Mouse (Mus musculus) midbrain, embryonic 11.5 days (tissue): ENCODE data around the gene Serhl. TPM values are rescaled to one million over a fixed set of nuclear protein-coding genes. Genes with fewer than 3 reads are reported as not detected.
"Not testable (repeated sequence)": the region's sequence is repeated elsewhere in the genome, so short reads cannot be mapped to it uniquely, and the experiment has no call there.

ENCODE experiments used
- ATAC-seq: fragments of 200-750 bp; cut with Nextera tagmentation; 2 replicates; pipeline ENCODE4 v1.8.0; 2017; ENCODE audit warnings: moderate TSS enrichment, moderate library complexity; ENCODE audit not compliant: low FRiP score
- DNase-seq: peaks from one replicate; pipeline ENCODE4 v3.0.0; 2015; ENCODE audit warnings: low spot score; ENCODE audit errors: missing footprints
- H3K27ac ChIP-seq: fragments of 300-500 bp; sonication (generic); 2 replicates; pipeline ENCODE4 v1.5.1; 2014; ENCODE audit warnings: low read depth, low read length
- H3K27me3 ChIP-seq: fragments of 300-500 bp; sonication (generic); 2 replicates; pipeline ENCODE4 v1.6.1; 2014; ENCODE audit warnings: mild to moderate bottlenecking, low read length, moderate library complexity, mixed read lengths; ENCODE audit not compliant: control insufficient read depth, insufficient read depth
- H3K36me3 ChIP-seq: fragments of 300-500 bp; sonication (generic); 2 replicates; pipeline ENCODE4 v1.6.1; 2014; ENCODE audit warnings: mild to moderate bottlenecking, low read length, moderate library complexity, mixed read lengths; ENCODE audit not compliant: control insufficient read depth, insufficient read depth
- H3K4me1 ChIP-seq: fragments of 300-500 bp; sonication (generic); 2 replicates; pipeline ENCODE4 v1.6.1; 2014; ENCODE audit warnings: low read length; ENCODE audit not compliant: control insufficient read depth, insufficient read depth
- H3K4me2 ChIP-seq: fragments of 300-500 bp; sonication (generic); 2 replicates; pipeline ENCODE4 v1.6.1; 2014; ENCODE audit warnings: mild to moderate bottlenecking, moderate library complexity
- H3K4me3 ChIP-seq: fragments of 300-500 bp; sonication (generic); 2 replicates; pipeline ENCODE4 v1.5.1; 2014; ENCODE audit warnings: low read depth, low read length
- H3K9ac ChIP-seq: fragments of 300-500 bp; sonication (generic); 2 replicates; pipeline ENCODE4 v1.6.1; 2014; ENCODE audit warnings: low read length
- H3K9me3 ChIP-seq: fragments of 300-500 bp; sonication (generic); 2 replicates; pipeline ENCODE4 v1.6.1; 2016; ENCODE audit warnings: low read length; ENCODE audit not compliant: control insufficient read depth
- WGBS: fragments of 180-500 bp; shearing (Covaris S2); extraction: QIAGEN DNeasy Blood & Tissue Kit; methylation state at CpG from one replicate; pipeline ENCODE4 v1.1.7; 2014; 5-methylcytosine and 5-hydroxymethylcytosine counted together
- polyA plus RNA-seq: library from polyadenylated mRNA; unstranded; fragments of >200 nt; fragmentation: Nextera tagmentation; extraction: Ambion mirVana; gene quantifications from 2 replicates; pipeline ENCODE4 v1.2.1, GENCODE M21; 2014

The Serhl gene
- polyA plus RNA-seq: 46.9 and 47.0 TPM in 2 replicates

- no peaks in the 10 kb centered on the region for H3K9me3 ChIP-seq
- peak within 1 kb of the TSS; percentile 38 for H3K9ac ChIP-seq
- no peak within 1 kb of the TSS for H3K4me3 ChIP-seq
- ATAC-seq: no peak
- peaks cover 9% of the 10 kb centered on the region for H3K4me1 ChIP-seq
- peaks cover 9% of the 10 kb centered on the region for H3K27me3 ChIP-seq
- WGBS: 18% methylated on average over 7 of the region's 7 CpGs
- no peaks in the 10 kb centered on the region for H3K36me3 ChIP-seq
- peak within 1 kb of the TSS; percentile 29 for H3K4me2 ChIP-seq
- H3K27ac ChIP-seq: no peak within 1 kb of the TSS
- no peak for DNase-seq
These were observed at the start of gene Serhl for GRCm38 (mm10) chr15:83089429-83089605. Serhl (plus strand) TSS chr15:83089506.

DNA sequence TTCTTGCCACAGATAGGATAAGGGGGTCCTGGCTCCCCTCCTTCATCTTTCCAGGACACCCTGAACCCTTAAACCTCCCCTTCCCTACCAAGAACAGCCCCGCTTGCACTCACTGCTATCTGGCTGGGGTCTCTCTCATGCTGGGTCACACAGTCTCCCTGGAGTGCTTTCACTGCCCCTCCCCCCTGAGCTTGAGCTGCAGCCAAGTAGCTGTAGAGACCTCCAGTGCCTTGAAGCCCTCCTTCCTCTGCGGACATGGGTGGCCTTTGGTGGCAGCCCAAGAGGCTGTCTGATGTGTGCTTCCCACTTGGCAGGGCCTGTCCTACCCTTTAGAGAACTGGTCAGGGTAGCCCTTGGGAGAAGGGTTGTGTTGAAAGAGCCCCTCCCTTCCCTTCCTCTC lies 49.1 kb upstream of the Serhl start:
- H3K9ac ChIP-seq: no peak overlapping the region
- H3K36me3 ChIP-seq: no peaks in the 10 kb centered on the region
- 33% methylated on average over 2 of the region's 2 CpGs for WGBS
- peaks cover 6% of the 10 kb centered on the region; the same call in 1 of the 2 replicates for H3K27me3 ChIP-seq
- no peak overlapping the region for H3K4me2 ChIP-seq
- no peaks in the 10 kb centered on the region for H3K9me3 ChIP-seq
- ATAC-seq: no peak
- H3K27ac ChIP-seq: no peak overlapping the region
- DNase-seq: no peak
- no peak overlapping the region for H3K4me3 ChIP-seq
- peaks cover 14% of the 10 kb centered on the region for H3K4me1 ChIP-seq

DNA sequence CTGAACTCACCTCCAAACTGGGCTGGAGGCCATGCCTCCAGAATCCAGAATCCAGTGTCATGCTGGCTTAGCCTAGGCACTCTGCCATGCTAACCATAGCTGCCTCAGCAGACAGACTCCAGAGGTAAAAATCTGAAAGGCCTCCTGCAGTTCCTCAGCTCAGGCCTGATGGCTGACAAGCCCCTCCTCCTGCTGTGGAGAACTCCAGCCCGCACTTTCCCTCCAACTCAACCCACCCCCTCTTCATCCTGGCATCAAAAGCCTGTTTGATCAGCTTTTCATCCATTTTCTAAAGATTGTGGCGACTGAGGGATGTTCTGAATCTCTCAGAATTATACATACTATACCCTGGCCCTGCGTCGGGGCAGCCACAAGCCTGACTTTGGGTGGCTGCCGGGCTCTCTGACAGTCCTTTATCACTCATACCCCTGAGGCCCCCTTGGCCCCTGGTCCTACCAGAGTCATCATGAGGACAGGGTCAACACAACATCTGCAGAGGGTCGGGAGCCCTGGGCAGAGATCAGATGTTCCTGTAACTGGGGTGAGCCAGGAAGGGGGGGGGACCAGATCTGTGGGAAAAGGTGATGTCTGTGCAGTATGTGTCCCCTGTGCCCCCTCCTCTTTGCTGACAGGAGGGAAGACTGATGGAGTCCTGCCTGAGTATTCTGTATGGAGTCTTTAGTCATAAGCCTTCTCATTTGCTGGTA lies 46.5 kb upstream of the Serhl start:
- peak overlapping the region; percentile 41 for H3K27ac ChIP-seq
- H3K4me3 ChIP-seq: no peak overlapping the region
- ATAC-seq: peak; percentile 71
- no peaks in the 10 kb centered on the region for H3K36me3 ChIP-seq
- H3K27me3 ChIP-seq: no peaks in the 10 kb centered on the region
- peak overlapping the region; percentile 46 for H3K9ac ChIP-seq
- H3K9me3 ChIP-seq: peaks cover 3% of the 10 kb centered on the region; the same call in 1 of the 2 replicates
- WGBS: 5% methylated on average over 6 of the region's 6 CpGs
- H3K4me1 ChIP-seq: peaks cover 14% of the 10 kb centered on the region
- peak overlapping the region; percentile 37 for H3K4me2 ChIP-seq
- DNase-seq: peak; percentile 93

DNA sequence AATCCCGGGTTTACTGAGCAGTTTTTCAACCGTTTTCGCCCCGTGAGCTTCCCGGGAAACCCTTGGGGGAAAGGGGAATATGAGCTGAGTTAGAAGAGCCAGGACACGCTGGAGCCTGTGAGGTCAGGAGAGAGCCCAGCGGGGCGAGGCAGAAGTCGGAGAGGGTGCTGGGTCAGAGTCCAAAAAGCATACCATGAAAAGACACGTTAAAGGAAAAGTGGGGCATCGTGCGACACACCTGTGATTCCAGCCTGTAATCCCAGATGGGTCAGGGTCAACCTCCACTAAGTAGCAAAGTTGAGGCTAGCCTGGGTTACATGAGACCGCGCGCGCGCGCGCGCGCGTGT lies 46.0 kb upstream of the Serhl start:
- Histone ChIP-seq H3K4me3 (no peak overlapping the region), H3K9me3 (peaks cover 3% of the 10 kb centered on the region; the same call in 1 of the 2 replicates), H3K27ac (peak overlapping the region; percentile 41), H3K4me2 (no peak overlapping the region; the same call in 1 of the 2 replicates), H3K4me1 (peaks cover 14% of the 10 kb centered on the region), H3K27me3 (no peaks in the 10 kb centered on the region), H3K9ac (peak overlapping the region; percentile 46), H3K36me3 (no peaks in the 10 kb centered on the region)
- ATAC-seq: no peak
- DNase-seq: no peak
- WGBS: 67% methylated on average over 22 of the region's 22 CpGs

- not testable (repeated sequence) for H3K27me3 ChIP-seq, H3K9ac ChIP-seq, H3K36me3 ChIP-seq, H3K4me3 ChIP-seq, H3K9me3 ChIP-seq, H3K27ac ChIP-seq, DNase-seq, H3K4me2 ChIP-seq, ATAC-seq
- WGBS: 87% methylated on average over 5 of the region's 5 CpGs
- peaks cover 14% of the 10 kb centered on the region for H3K4me1 ChIP-seq
These were observed 43.7 kb upstream of the Serhl start for GRCm38 (mm10) chr15:83045565-83045964.

DNA sequence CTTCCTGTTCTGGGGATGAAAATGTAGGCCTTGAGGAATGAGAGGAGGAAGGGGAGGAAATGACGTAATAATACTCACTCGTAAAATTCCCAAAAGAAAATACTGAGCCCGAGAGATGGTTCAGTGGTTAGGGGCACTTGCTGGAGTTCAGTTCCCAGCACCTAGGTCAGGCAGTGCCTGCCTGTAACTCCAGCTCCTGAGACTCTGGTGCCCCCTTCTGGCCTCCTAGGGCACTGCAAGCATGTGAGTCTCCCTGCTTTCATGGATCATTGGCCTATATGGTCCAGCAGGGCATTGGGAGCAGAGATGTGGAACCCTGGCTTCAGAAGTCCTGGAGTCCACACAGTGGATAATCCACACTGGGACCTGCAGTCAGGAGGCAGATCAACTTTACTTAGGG lies 43.0 kb upstream of the Serhl start:
- Histone ChIP-seq H3K4me3 (no peak overlapping the region), H3K27me3 (no peaks in the 10 kb centered on the region), H3K9me3 (peaks cover 3% of the 10 kb centered on the region; the same call in 1 of the 2 replicates), H3K27ac (no peak overlapping the region), H3K9ac (no peak overlapping the region), H3K36me3 (no peaks in the 10 kb centered on the region), H3K4me1 (peaks cover 14% of the 10 kb centered on the region), H3K4me2 (no peak overlapping the region)
- DNase-seq: no peak
- WGBS: 95% methylated on average over 3 of the region's 3 CpGs
- no peak for ATAC-seq

DNA sequence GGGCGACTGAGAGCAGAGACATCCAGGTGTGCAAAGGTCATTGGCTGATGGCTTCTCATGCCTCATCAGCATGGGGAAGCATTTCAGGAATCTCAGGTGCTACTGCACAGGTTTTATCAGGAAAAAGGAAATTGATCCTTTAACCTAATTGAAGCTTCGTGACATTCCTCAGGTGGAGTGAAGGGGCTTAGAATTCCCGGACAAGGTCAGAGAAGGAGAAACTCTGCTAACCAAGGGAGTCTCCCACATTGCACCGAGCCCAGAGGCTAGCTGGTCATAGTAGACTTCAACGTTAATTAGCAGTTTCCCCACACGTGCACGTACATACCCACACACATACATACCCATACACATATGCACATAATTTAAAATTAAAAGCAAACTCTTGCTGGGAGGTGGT lies 42.6 kb upstream of the Serhl start:
- Histone ChIP-seq H3K4me3 (no peak overlapping the region), H3K36me3 (no peaks in the 10 kb centered on the region), H3K27me3 (no peaks in the 10 kb centered on the region), H3K4me1 (peaks cover 14% of the 10 kb centered on the region), H3K4me2 (no peak overlapping the region), H3K9ac (no peak overlapping the region), H3K9me3 (peaks cover 3% of the 10 kb centered on the region; the same call in 1 of the 2 replicates), H3K27ac (no peak overlapping the region)
- no peak for ATAC-seq
- DNase-seq: no peak
- 89% methylated on average over 7 of the region's 7 CpGs for WGBS

DNA sequence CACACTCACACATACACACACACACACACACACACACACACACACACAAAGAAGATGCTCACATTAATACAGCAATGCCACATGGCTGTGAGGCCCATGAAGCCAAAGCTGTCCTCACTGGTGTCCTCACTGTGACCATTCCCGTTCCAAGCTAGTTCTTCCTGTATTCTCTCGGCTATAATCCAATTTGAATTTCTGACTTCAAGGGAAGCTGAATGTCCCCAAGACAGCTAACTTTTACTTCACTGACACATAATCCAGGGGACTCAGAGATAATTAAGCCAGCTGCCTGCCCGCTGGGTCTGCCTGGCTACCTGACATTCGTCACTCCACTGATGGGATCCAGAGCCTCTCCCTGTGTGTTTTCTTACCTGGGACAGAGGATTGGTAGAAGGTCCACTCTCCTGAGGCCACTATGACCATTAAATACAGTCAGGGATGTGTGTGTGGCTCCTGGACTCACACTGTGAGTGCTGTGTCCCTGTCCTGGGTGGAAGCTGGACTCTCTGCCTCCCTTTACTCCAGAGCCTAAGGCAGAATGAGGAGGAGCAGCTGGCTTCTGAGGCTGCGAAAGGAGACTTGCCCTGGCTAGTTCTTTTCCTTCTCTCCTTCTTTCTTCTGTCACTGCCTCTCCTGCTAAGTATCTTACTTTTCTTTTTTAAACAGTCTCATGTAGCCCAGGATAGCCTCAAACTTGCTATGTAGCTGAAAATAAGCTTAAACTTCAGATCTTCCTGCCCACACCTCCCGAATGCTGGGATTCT lies 36.8 kb upstream of the Serhl start:
- Histone ChIP-seq H3K27me3 (no peaks in the 10 kb centered on the region), H3K4me2 (no peak overlapping the region), H3K9me3 (no peaks in the 10 kb centered on the region), H3K36me3 (no peaks in the 10 kb centered on the region), H3K4me3 (no peak overlapping the region), H3K27ac (no peak overlapping the region), H3K4me1 (peaks cover 13% of the 10 kb centered on the region), H3K9ac (no peak overlapping the region)
- DNase-seq (peak; percentile 60), ATAC-seq (no peak)
- 65% methylated on average over 6 of the region's 6 CpGs for WGBS

GRCm38 (mm10) chr15:83053261-83053660 lies 36.0 kb upstream of the Serhl start:
- ATAC-seq (no peak), DNase-seq (peak; percentile 81)
- peaks cover 13% of the 10 kb centered on the region for H3K4me1 ChIP-seq
- H3K36me3 ChIP-seq: no peaks in the 10 kb centered on the region
- 58% methylated on average over 11 of the region's 11 CpGs for WGBS
- no peaks in the 10 kb centered on the region for H3K27me3 ChIP-seq
- H3K9me3 ChIP-seq: no peaks in the 10 kb centered on the region
- no peak overlapping the region for H3K4me3 ChIP-seq
- H3K4me2 ChIP-seq: no peak overlapping the region
- no peak overlapping the region for H3K27ac ChIP-seq
- H3K9ac ChIP-seq: no peak overlapping the region
